Mouse (Mus musculus) layer of hippocampus, adult 18-20 months (tissue): ENCODE results near the gene Lamc2. TPM values are rescaled to one million over a fixed set of nuclear protein-coding genes. Genes with fewer than 3 reads are reported as not detected.

Experiments used
- total RNA-seq, 2 experiments: library from RNA; stranded (reverse); gene quantifications; 2 replicates each; pipeline ENCODE4 v1.2.3; 2021

The Lamc2 gene
- total RNA-seq, 2 experiments from 2014 or later = 1.7 to 2.8 TPM

Other genes starting within 250 kb of the Lamc2 start
- gene Nmnat2, start 231.5 kb downstream of the Lamc2 start, total RNA-seq = 100 to 1,000 TPM; 136 to 152 TPM
- 10 to 100 TPM; 21.9 to 27.8 TPM for gene Lamc1, start 146.3 kb upstream of the Lamc2 start, total RNA-seq
- gene Shcbp1l, start 238.7 kb upstream of the Lamc2 start, total RNA-seq = 1 to 10 TPM; 4.3 to 4.4 TPM